21 mouse cellular contexts compared by ENCODE assay signal in the genomic region with DNA sequence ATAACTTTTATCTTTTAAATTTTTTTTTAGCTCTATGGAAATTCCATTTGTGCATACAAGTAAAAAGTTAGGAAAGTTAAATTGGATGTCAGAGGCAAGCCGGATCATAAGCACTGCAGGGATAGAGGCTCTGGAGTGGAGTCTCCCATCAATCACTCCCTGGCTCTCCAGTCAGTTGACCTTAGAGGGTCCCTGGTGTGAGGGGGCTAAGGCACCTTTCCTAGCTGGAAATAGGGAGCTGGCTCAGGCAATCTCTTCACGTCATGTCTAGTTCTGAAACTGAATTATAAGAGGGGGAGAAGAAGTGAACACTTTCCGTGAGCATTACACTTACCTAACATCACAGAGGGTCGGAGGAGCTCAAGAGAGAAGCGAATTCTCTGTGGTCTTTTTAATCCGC.
DNase-seq lines count a peak whose midpoint lies in the region; ATAC-seq and TF ChIP-seq lines count a peak whose summit lies in the region.
"Had no signal": no experiment of that assay in that cellular context is flagged by ENCODE, and none has a peak within 500 bp of the region (broad histone marks: within the 10 kb centered on the region; RNA-seq: fewer than 3 reads in every experiment).

No protein-coding gene starts in this region.

- no peaks in the 10 kb centered on the region for H3K27me3 ChIP-seq in kidney, adult 2 months (replicated peaks; ENCODE audit: control insufficient read depth, insufficient read depth, low read length)
- no peaks in the 10 kb centered on the region for H3K27me3 ChIP-seq in Patski
- H3K27me3 ChIP-seq: forebrain, embryonic 13.5 days; hindbrain, embryonic 13.5 days had no signal

- in situ Hi-C loops in Patski (cut with MboI; ENCODE audit: low pct_unique_long_range_greater_than_20kb), result no loop called here

- intact Hi-C loops in left cerebral cortex, adult 2 months (cut with DNase I), result no loop called here

- POLR2A ChIA-PET in Patski (lab: Charles Lee), result interaction anchor here (0.6 kb wide), 1 partner anchor 16 kb away, joined by 4 read pairs; no protein-coding TSS in a partner anchor

- no peak for DNase-seq in kidney, adult 2 months
- DNase-seq in kidney, adult 9 months, result no peak
- DNase-seq in 3T3-L1 (ENCODE audit: low read depth, low spot score), result peak; percentile 23
- DNase-seq in Patski (ENCODE audit: low read depth, low spot score), result no peak
- DNase-seq in left cerebral cortex, adult 2 months (ENCODE audit: extremely low spot score in 1 of 2, low spot score in 2 of 2), result no peak
- DNase-seq: adrenal gland, postnatal 10 days; adrenal gland, postnatal 36 days; cerebellum, adult 18-20 months; cerebellum, adult 9-10 months; cerebellum, postnatal 14 days; gastrocnemius, postnatal 10 days; gastrocnemius, postnatal 36 days; heart, postnatal 36 days had no signal

- peak overlapping the region; percentile 24; the same call in 1 of the 2 replicates for H3K27ac ChIP-seq in kidney, adult 2 months (ENCODE audit: insufficient read depth, low read depth, low read length)
- no peak overlapping the region for H3K27ac ChIP-seq in left cerebral cortex, adult 2 months
- H3K27ac ChIP-seq: forebrain, embryonic 10.5 days; forebrain, embryonic 13.5 days; hindbrain, embryonic 10.5 days; hindbrain, embryonic 13.5 days had no signal

- peak; percentile 23 for ATAC-seq in Patski
- no peak for ATAC-seq in inflammation-experienced regulatory T-cells, adult 6 months
- ATAC-seq: CD4-positive, CD25-positive, alpha-beta regulatory T cell, adult 4 months; forebrain, embryonic 13.5 days; forebrain, embryonic 16.5 days; hindbrain, embryonic 16.5 days had no signal

- no peak for TF ChIP-seq CTCF in kidney, adult 2 months (conservative IDR thresholded peaks at IDR 0.05; ENCODE audit: insufficient read depth, insufficient read length, low read depth, low read length)
- TF ChIP-seq CTCF in Patski (IDR thresholded peaks at IDR 0.05), result no peak
- no peak for TF ChIP-seq CTCF in left cerebral cortex, adult 2 months (IDR thresholded peaks at IDR 0.05)

- no peak for TF ChIP-seq POLR2A in kidney, adult 2 months (IDR thresholded peaks at IDR 0.05; ENCODE audit: low read depth, low read length)

- WGBS in kidney, adult 2 months, result 69% methylated on average over 6 of the region's 6 CpGs

- H3K4me3 ChIP-seq in kidney, adult 2 months (ENCODE audit: insufficient read depth, low read depth, low read length), result no peak overlapping the region
- H3K4me3 ChIP-seq in left cerebral cortex, adult 2 months, result no peak overlapping the region
- H3K4me3 ChIP-seq: forebrain, embryonic 10.5 days; forebrain, embryonic 13.5 days; hindbrain, embryonic 10.5 days; hindbrain, embryonic 13.5 days had no signal

- H3K36me3 ChIP-seq in kidney, adult 2 months (ENCODE audit: control insufficient read depth, insufficient read depth, low read length), result no peaks in the 10 kb centered on the region
- H3K36me3 ChIP-seq: forebrain, embryonic 10.5 days; hindbrain, embryonic 10.5 days; hindbrain, embryonic 13.5 days had no signal

- CTCF ChIA-PET in Patski (lab: Charles Lee), result interaction anchor here (0.7 to 1.3 kb wide), 5 partner anchors 9 to 110 kb away, joined by 3 to 4 read pairs (median 3); partner anchors contain the start of gene Ptprk

- H3K4me1 ChIP-seq in kidney, adult 2 months (ENCODE audit: control insufficient read depth, insufficient read depth, low read length), result peaks cover 25% of the 10 kb centered on the region
- H3K4me1 ChIP-seq: forebrain, embryonic 13.5 days had no signal
